Mouse (Mus musculus) cortical plate, adult 2 months (tissue): ENCODE measurements around the gene Tm6sf2.

Source experiments
- CTCF ChIP-seq: fragments of 200-500 bp; IDR thresholded peaks from 2 replicates; pipeline ENCODE4 v1.5.1; 2011; ENCODE audit warnings: mild to moderate bottlenecking, control low read depth, low read length; ENCODE audit not compliant: insufficient read depth; ENCODE audit errors: extremely low read depth
- POLR2A ChIP-seq: fragments of 200-500 bp; IDR thresholded peaks from 2 replicates; pipeline ENCODE4 v1.6.1; 2011; ENCODE audit warnings: mild to moderate bottlenecking, low read length, control low read depth; ENCODE audit not compliant: insufficient read depth; ENCODE audit errors: extremely low read depth

GRCm38 (mm10) chr8:70023596-70023995 is 49.1 kb upstream of the Tm6sf2 start:
- TF ChIP-seq CTCF: no peak
- no peak for TF ChIP-seq POLR2A
